Mouse (Mus musculus) NIH3T3 (cell line): ENCODE data around the gene Zfp235.

Source experiments
- DNase-seq: peaks from one replicate; pipeline ENCODE4 v3.0.0-alpha.2; 2012; ENCODE audit warnings: low read depth

Gene Zfp235

DNA sequence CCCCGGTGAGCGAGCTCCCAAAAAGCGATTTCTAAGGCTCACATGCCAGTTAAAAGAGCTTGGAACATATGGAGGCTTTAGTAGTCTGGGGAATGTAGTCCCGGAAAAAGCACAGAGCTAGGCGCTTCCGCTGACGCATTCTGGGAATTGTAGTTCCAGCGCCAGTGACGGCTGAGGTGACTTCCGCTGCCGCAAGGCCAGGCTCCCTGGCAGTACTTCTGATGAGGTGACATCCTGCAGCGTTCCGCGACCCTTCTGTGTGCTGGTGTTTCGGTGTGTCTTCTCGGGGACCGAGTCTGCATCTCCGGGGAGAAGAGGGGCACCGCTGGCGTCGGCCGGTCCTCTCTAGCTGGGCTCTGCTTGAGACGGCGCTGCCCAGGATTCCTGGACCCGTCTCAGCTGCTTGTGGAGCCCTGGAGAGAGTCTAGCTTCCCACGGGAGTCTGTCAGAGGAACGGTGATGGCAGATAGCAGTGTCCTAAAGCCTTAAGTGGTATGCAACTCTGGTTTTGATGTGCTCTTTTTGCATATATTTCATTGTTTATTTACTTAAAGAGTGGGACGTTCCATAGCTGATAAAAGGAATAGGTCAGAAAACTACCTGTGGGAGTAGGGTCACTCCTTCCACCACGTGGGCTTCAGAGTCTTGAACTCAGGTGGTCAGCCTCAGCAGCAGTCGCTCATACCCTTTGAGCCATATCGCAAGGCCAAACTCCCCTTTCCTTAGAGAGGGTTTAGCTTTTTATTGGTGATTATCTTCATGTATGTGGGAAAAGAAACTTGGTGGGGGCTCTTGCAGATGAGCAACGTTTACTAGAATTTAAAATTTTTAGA is at the start of gene Zfp235:
Gene Zfp235 (plus strand): TSS at position 174 of the 833 bp plus-strand sequence.
- DNase-seq: peak; percentile 89

DNA sequence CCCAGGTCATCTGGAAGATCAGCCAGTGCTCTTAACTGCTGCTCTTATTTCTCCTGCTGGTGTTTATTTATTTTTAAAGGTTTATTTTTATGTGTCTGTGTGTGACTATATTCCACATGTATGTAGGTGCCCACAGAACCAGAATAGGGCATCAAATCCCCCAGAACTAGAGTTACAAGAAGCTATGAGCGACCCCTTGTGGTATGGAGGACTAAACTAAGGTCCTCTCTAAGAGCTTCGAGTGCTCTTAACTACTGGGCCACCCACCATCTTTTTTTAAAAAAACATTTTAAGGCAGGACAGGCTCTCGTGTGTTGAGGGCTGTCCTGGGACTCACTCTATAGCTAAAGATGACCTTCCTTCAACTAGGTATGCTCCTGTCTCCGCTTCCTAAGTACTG is 47.1 kb upstream of the Zfp235 start:
- DNase-seq: no peak

DNA sequence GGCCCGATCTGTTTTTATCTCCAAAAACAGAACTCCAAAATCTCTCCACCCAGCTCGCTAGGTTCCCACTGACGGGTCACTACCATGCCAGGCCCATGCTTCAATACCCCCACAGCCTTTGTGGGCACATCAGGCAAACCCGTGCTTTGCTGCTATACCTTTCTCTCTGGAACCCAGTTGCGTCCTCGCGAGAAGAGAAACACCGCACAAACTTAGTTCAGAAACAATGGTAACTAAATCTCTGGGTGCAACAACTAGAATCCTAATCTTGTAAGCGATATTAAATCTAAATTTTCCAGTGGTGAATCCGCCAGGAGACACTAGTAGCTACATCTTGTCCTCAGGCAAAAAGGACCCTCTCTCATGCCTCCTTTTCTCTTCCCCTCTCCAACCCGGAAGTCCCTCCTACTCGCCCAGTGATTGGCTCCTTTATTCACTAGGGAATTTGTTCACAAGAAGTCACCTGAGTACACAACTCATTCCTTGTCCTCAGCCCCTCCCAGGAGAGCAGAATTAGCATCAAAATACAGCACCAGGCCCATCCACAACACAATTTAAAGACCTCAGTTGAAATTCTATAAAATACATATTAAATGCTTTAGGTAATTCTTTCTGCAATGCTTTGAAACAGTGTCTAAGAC is 46.4 kb upstream of the Zfp235 start:
- no peak for DNase-seq

DNA sequence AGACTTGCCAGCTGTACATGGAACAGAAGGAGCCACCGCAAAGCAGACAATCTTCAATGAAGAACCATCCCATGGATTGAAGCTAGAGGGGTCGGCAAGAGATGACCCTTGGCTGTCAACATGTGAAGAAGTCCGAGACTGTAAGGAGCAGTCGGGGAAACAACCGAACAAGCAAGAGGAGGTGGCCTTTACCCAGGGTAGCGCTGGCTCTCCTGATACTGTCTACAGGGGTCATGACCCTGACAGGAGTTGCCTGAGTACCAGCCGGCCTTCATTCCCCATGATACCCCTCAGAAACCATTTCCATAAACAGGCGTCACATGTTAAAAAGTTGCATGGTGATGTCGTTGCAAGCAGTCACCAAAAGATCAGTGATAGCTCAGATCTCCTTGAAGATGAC is 29.6 kb upstream of the Zfp235 start:
- DNase-seq: no peak

DNA sequence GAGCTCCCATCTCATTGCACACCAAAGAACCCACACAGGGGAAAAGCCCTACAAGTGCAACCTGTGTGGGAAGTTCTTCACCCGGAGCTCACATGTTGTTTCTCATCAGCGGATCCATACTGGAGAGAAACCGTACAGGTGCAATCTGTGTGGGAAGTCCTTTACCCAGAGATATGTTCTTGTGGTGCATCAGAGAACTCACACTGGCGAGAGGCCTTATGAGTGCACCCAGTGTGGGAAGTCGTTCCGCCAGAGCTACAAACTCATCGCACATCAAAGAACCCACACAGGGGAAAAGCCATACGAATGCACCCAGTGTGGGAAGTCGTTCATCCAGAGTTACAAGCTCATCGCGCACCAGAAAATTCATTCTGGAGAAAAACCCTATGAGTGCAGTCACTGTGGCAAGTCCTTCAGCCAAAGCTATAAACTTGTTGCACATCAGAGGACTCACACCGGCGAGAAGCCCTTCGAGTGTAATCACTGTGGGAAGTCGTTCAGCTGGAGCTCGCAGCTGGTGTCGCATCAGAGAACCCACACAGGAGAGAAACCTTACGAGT is 28.7 kb upstream of the Zfp235 start:
- DNase-seq: peak; percentile 22

DNA sequence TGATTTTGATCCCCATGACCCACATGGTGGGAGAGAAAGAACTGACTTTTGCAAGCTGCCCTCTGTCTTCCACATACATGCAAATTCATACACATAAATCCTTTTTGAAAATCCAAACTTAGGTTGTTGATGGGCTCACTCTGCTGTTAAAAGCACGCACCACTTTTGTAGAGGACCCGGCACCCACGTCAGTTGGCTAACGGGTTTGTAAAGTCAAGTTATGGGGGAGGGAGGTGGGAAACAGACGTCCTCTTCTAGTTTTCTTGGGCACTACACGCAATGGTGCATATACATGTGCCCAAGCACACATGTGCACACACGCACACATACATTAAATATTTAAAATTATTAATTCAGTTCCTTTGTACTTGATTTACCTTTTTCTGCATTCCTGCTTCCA is 23.1 kb upstream of the Zfp235 start:
- no peak for DNase-seq

DNA sequence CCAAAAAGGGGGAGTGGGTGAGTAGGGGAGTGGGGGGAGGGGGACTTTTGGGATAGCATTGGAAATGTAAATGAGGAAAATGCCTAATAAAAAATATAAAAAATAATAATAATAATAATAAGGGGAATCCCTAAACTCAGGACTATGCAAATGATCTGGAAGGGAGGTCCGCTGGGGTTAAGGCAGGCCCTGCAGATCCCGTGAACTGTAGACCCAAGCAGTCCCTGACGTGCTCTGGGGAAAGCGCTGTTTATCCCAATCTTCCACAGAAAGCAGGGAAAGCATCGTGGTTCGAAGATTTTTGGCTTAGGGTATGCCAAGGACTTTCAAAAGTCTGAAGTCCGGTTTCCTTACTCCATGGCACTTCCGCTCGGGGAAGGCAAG is 22.2 kb upstream of the Zfp235 start:
- DNase-seq: no peak

DNA sequence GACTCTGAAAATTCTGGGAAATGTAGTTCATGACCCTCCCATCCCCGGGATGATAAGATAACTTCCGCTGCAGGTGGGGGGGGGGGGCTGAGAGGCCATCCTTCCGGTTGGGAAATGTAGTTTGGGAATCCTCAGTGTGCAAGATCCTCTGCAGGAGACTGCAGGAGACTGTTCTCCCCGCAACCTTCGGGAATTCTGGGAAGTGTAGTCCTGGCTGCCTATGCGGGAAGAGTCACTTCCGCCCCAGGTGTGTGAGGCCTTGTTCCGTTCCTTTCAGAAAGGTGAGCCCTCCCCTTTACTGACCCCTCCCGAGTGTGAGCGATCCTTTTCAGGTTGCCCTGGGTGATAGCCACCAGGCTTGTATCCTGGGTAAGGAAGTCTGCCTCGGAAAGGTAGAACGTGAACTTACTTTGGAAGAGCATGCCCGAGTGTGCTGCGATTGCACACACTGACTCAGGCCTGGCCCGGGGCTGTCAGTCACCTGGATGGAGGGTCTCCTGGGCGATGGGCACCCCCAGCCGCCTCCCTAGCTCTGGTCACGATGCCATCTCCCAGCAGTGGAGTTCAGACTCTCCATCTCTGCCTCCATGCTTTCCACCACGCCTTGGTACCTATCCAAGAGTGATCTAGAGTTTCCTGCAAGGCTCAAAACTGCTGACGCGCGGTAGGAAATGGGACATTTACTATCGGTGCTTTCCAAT is 21.7 kb upstream of the Zfp235 start, which contains the start of gene Zfp112:
Gene Zfp112 (plus strand): TSS at position 159 of the 701 bp plus-strand sequence.
- DNase-seq: peak; percentile 86

DNA sequence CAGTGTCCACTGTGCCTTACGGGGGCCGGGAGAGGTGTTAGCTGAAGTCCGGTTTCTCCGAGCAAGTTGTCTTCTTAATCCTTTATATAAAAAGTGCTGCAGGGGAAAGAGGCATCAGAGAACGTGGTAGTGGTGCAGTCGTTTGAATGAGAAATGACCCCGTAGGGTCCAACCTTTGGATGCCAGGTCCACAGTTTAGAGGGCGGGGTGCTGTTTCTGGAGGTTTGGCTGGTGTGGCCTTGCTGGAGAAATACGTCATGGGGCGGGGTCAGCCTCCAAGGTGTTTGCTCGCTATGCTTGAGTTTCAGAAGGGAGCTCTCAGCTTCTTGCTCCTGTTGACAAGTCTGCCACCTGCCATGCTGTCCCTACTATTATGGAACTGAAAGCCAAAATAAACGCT is 21.0 kb upstream of the Zfp235 start:
- DNase-seq: peak; percentile 62

DNA sequence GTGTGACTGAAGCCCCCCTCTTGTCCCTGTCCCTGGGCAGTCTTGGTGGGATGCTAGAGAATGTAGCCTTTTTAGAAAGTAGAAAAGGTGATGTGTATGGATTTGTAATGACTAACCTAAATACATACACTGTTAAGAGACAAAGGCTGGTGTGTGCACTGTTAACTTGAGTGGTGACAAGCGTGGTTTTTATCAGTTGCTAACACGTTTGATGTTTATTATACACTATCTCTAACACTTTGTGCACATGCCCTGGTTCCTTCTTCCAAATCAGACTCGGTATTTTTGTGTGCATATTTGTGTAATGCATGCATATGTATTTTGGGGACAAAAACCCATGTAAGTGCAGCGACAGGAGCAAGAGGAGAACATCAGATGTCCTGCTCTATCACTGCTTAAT is 17.3 kb upstream of the Zfp235 start:
- DNase-seq: no peak

DNA sequence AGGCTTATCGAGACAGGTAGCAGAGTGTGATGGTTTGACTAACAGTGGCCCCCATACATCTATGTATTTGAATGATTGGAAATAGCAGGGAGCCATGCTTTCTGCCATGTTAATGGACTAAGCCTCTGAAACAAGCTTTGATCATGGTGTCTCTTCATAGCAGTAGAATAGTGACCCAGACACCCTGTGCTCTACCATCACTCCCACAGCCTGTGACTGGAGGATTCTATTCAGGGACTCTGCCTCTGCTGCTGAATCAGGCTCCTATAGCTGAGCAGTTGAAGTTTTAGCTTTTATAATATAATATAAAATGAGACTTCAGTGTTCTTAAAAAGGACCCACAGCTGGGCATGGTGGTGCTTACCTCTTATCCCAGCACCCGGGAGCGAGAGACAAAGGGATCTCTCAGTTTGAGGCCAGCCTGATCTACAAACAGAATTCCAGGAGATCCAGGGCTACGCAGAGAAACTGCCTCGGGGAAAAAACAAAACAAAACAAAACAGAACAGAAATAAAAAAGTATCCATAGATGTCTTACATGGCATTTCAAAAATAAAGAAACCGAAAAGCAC is 459 bp upstream of the Zfp235 start:
- DNase-seq: no peak

DNA sequence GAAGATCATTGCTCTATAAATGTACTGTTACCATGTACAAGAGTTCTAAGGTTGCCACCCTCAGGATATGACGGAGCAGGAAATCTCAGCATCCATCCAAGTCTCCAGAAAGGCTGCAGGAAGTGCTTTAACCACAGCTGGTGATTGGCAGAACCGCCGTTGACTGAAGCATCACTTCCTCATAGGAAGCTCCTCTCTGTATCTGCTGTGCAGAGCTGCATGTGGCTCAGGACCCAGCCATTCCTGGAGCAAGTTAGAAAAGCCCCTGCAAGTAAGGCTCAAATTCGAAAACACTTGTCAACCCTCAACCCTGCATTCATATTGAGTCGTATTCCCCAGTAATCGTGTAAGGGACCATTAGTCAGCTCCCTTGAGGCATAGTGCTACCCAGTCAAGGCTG is 8.6 kb downstream of the Zfp235 start:
- DNase-seq: no peak

DNA sequence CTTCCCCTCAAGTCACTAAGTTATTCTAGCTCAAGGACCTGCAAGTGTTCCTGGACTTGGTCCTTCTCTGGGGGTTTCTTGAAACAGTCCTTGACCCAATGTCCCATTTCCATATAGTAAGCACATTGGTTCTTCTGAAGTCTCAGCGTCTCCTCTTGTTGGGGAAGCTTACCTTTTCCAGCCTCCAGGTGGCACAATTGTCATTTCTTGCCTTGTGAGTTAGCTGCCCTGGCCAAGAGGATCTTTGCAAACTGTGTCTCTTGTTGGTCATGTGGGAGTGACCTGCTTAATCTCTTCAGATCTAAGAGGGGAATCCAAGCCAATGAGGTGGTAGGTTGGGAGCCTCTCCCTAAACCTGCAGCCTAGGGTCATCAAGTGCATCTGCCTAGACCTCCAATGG is 19.3 kb downstream of the Zfp235 start:
- DNase-seq: peak; percentile 65

DNA sequence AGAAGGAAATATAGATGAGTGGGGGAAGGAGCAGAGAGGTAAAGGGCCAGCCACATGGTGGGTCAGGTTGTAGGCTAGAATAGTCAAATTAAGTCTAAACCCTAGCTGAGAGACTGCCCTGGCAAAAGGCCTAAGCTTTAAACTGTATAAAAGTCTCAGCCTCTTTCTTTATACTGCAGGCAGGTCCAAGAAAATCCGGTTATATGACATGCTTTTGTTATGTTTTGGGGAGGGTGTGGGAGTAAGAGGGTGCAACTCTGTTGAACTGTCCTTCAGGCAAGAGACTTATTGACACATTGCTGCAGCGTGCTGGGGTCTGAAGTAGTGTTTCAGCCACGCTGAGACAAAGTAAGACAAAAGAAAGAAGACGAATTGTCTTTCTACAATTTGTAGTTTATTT is 38.2 kb downstream of the Zfp235 start:
- no peak for DNase-seq

DNA sequence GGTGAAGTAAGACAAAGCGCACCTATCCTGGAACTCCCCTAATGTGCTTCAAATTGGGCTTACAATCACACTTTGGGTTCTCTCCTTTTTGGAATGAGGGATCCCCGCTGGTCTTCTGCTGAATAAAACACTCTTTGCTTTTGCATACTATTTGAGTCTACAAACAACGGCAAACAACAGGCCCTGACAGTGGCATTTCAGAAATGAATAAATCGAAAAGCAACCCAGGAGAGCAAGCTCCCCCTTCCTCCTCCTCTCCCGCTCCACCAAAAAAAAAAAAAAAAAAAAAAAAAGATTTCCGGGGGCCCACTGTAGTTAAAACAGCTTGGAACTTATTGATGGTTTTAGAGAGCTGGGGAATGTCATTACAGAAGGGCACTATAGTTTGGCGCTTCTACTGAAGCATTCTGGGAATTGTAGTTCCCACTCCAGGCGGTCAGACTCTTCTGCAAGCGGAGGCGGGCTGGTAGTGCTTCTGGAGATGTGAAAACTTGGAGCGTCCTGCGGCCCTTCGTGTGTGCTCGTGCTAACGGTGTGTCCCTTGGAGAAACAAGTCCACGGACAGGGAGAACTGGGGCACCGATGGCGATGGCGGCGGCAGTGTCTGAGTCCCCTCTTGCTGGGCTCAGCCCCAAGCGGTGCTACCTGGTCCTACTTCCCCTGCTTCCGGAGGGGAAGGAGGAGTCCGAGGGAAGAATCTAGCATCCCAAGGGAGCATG is 40.8 kb downstream of the Zfp235 start, which contains the start of gene Zfp114:
Gene Zfp114 (plus strand): TSS at position 443 of the 719 bp plus-strand sequence.
- peak; percentile 41 for DNase-seq

DNA sequence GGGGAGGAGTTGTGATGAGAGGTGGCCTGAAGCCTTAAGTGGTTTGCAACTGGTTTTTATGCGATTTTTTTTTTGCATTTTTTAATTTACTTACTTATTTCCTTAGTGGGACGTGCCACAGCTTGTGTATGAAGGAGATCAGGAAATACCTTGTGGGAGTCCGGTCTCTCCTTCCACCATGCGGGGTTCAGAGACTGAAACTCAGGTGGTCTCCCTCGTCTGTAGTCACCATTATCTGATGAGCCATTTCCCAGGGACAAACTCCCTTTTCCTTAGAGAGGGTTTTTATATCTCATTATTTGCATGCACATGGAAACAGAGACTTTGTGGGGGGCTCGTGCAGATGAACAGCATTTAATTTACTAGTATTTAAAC is 41.4 kb downstream of the Zfp235 start:
- no peak for DNase-seq

DNA sequence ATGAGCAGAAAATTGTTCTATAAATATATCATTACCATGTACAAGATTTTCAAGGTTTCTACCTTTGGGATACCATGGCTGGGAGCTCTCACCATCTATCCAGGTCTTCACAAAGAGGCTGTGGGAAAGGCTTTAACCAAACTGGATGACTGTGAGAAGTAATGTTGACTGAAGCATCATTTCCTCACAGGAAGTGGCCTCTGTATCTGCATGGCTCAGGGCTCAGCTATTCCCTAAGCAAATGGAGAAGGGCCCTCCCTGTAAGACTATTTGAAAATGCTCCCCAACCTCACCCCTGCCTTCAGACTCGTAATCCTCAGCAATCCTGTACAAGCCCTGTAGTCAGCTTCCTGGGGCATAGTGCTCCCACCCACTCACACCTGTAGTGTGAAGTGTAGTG is 53.6 kb downstream of the Zfp235 start:
- DNase-seq: no peak

DNA sequence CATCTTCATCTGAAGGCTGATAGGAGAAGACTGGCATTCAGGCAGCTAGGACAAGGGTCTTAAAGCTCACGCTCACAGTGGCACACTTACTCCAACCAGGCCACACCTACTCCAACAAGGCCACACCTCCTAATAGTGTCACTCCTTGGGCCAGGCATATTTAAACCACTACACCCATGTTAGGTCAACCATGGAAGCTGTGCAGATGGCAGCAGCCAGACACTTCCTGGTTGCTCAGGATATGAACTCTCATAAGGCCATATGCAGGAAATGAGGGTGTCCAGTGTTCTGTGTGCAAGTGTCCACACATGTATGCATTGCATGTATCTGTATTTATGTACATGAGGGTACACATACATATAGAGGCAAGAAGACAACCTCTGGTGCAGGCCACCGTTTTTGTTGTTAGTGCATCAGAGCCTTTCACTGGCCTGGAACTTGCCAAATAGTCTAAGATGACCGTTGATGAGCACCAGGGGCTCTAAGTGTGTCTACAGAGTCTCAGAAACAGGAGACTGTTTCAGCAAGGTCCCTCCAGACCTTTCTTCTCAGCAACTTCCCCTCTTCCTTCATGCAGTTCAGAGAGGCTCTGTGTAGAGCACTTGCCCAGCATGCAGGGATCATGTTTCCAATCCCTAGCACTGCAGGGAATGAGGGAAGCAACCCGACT is 55.1 kb downstream of the Zfp235 start:
- no peak for DNase-seq

DNA sequence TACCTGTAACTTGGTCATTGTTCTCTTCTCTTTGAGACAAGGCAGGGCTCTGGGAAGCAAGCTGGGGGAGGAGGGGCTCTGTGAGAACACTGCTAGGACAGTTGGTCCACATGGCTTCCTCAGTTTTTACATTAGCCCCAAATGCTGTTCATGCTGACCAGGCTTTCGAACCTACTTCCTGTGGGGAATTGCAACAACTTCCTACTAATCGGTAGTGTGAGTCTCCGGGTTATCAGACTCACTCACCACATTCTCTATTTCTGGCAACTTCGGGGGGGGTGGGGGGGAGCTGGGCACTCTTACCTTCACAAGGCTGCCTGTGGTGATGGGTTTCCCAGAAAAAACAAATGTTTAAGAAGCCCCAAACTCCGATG is 55.6 kb downstream of the Zfp235 start:
- DNase-seq: no peak

DNA sequence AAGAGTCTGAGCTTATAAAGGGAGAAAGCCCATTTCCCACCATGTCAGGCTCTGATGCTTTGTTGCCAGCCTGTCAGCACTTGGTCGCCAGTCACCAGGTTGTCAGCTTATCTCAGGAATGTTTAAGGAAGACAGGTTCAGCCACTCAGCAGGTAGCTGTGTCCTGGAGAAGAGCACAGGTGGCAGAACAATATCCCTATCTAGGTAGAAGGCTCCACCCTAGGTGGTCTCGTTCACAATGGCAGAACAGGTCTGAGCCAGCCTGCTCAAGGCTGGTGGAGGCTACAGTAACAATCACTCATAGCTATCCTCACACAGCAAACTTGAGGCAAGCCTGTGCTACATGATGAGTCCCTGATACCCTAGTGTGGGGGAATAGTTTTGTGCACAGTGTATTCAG is 57.4 kb downstream of the Zfp235 start:
- no peak for DNase-seq
